Mouse (Mus musculus): ENCODE data around the gene Ets1. TPM values are rescaled to one million over a fixed set of nuclear protein-coding genes. Genes with fewer than 3 reads are reported as not detected.

Ets1 gene
- total RNA-seq, 1 experiment from 2014 or later, result 744 TPM

- ATAC-seq (ENCODE audit: extremely low read depth, insufficient number of reproducible peaks, low FRiP score, poor library complexity, severe bottlenecking), result 0 out of 2 replicates have a peak, but pooled peaks have one; percentile 7
These were observed 69.9 kb downstream of the Ets1 start for GRCm38 (mm10) chr9:32705827-32706478.

GRCm38 (mm10) chr9:32707436-32707835 lies 71.4 kb downstream of the Ets1 start:
- no peak for ATAC-seq (ENCODE audit: extremely low read depth, insufficient number of reproducible peaks, low FRiP score, poor library complexity, severe bottlenecking)

GRCm38 (mm10) chr9:32708491-32708890 lies 72.5 kb downstream of the Ets1 start:
- ATAC-seq (ENCODE audit: extremely low read depth, insufficient number of reproducible peaks, low FRiP score, poor library complexity, severe bottlenecking), result no peak

GRCm38 (mm10) chr9:32709359-32709758 lies 73.3 kb downstream of the Ets1 start:
- ATAC-seq (ENCODE audit: extremely low read depth, insufficient number of reproducible peaks, low FRiP score, poor library complexity, severe bottlenecking), result no peak

GRCm38 (mm10) chr9:32709764-32710734 lies 74.0 kb downstream of the Ets1 start:
- peak; percentile 10; the same call in 1 of the 2 replicates for ATAC-seq (ENCODE audit: extremely low read depth, insufficient number of reproducible peaks, low FRiP score, poor library complexity, severe bottlenecking)

- no peak for ATAC-seq (ENCODE audit: extremely low read depth, insufficient number of reproducible peaks, low FRiP score, poor library complexity, severe bottlenecking)
These were observed 75.1 kb downstream of the Ets1 start for GRCm38 (mm10) chr9:32710987-32711652.

- no peak for ATAC-seq (ENCODE audit: extremely low read depth, insufficient number of reproducible peaks, low FRiP score, poor library complexity, severe bottlenecking)
These were observed 75.7 kb downstream of the Ets1 start for GRCm38 (mm10) chr9:32711768-32712167.

- ATAC-seq (ENCODE audit: extremely low read depth, insufficient number of reproducible peaks, low FRiP score, poor library complexity, severe bottlenecking), result no peak
These were observed 76.4 kb downstream of the Ets1 start for GRCm38 (mm10) chr9:32712383-32712910.

- no peak for ATAC-seq (ENCODE audit: extremely low read depth, insufficient number of reproducible peaks, low FRiP score, poor library complexity, severe bottlenecking)
These were observed 77.1 kb downstream of the Ets1 start for GRCm38 (mm10) chr9:32713106-32713505.

GRCm38 (mm10) chr9:32713790-32714189 lies 77.8 kb downstream of the Ets1 start:
- ATAC-seq (ENCODE audit: extremely low read depth, insufficient number of reproducible peaks, low FRiP score, poor library complexity, severe bottlenecking), result no peak

GRCm38 (mm10) chr9:32714487-32714886 lies 78.5 kb downstream of the Ets1 start:
- no peak for ATAC-seq (ENCODE audit: extremely low read depth, insufficient number of reproducible peaks, low FRiP score, poor library complexity, severe bottlenecking)

GRCm38 (mm10) chr9:32715806-32716466 lies 79.9 kb downstream of the Ets1 start:
- no peak for ATAC-seq (ENCODE audit: extremely low read depth, insufficient number of reproducible peaks, low FRiP score, poor library complexity, severe bottlenecking)

GRCm38 (mm10) chr9:32717268-32717920 lies 81.4 kb downstream of the Ets1 start:
- ATAC-seq (ENCODE audit: extremely low read depth, insufficient number of reproducible peaks, low FRiP score, poor library complexity, severe bottlenecking), result no peak

GRCm38 (mm10) chr9:32717931-32718820 lies 82.2 kb downstream of the Ets1 start:
- no peak for ATAC-seq (ENCODE audit: extremely low read depth, insufficient number of reproducible peaks, low FRiP score, poor library complexity, severe bottlenecking)

GRCm38 (mm10) chr9:32718868-32719267 lies 82.8 kb downstream of the Ets1 start:
- no peak for ATAC-seq (ENCODE audit: extremely low read depth, insufficient number of reproducible peaks, low FRiP score, poor library complexity, severe bottlenecking)

- ATAC-seq (ENCODE audit: extremely low read depth, insufficient number of reproducible peaks, low FRiP score, poor library complexity, severe bottlenecking), result peak; percentile 20; the same call in 1 of the 2 replicates
These were observed 83.9 kb downstream of the Ets1 start for GRCm38 (mm10) chr9:32719941-32720263.

GRCm38 (mm10) chr9:32720264-32721031 lies 84.4 kb downstream of the Ets1 start:
- ATAC-seq (ENCODE audit: extremely low read depth, insufficient number of reproducible peaks, low FRiP score, poor library complexity, severe bottlenecking), result no peak
